Mouse (Mus musculus): ENCODE measurements around the gene H2-DMa.

GRCm38 (mm10) chr17:34165033-34165730 is 45.8 kb downstream of the H2-DMa start:
- TF ChIP-seq POLR2A (IDR thresholded peaks at IDR 0.05; ENCODE audit: low read depth, low read length) (no peak), CTCF (IDR thresholded peaks at IDR 0.05; ENCODE audit: borderline replicate concordance, insufficient read depth, low read length) (no peak)

Measured in embryonic fibroblast, embryonic 13.5 days (primary cell).